Mouse (Mus musculus) right cerebral cortex, postnatal 4 days (tissue): ENCODE results near the gene Arl5a.

Experiments used
- DNase-seq: peaks from one replicate; pipeline ENCODE4 v3.0.0-alpha.2; 2022

Arl5a gene

GRCm38 (mm10) chr2:52422871-52423610 lies 1.7 kb downstream of the Arl5a start:
- no peak for DNase-seq

- DNase-seq: no peak
Measured at GRCm38 (mm10) chr2:52421197-52421596, 3.5 kb downstream of the Arl5a start.

GRCm38 (mm10) chr2:52420001-52420710 lies 4.5 kb downstream of the Arl5a start:
- no peak for DNase-seq

GRCm38 (mm10) chr2:52419295-52419694 lies 5.4 kb downstream of the Arl5a start:
- no peak for DNase-seq

GRCm38 (mm10) chr2:52412524-52413037 lies 12.1 kb downstream of the Arl5a start:
- DNase-seq: no peak

- DNase-seq: no peak
Measured at GRCm38 (mm10) chr2:52406480-52406879, 18.2 kb downstream of the Arl5a start.

- DNase-seq: no peak
Measured at GRCm38 (mm10) chr2:52405238-52405637, 19.5 kb downstream of the Arl5a start.

GRCm38 (mm10) chr2:52394529-52394928 lies 30.2 kb downstream of the Arl5a start:
- DNase-seq: no peak

GRCm38 (mm10) chr2:52390415-52390975 lies 34.2 kb downstream of the Arl5a start:
- DNase-seq: no peak

- no peak for DNase-seq
Measured at GRCm38 (mm10) chr2:52389975-52390374, 34.7 kb downstream of the Arl5a start.

- no peak for DNase-seq
Measured at GRCm38 (mm10) chr2:52386451-52386850, 38.2 kb downstream of the Arl5a start.

- DNase-seq: no peak
Measured at GRCm38 (mm10) chr2:52386037-52386436, 38.7 kb downstream of the Arl5a start.

- DNase-seq: no peak
Measured at GRCm38 (mm10) chr2:52378848-52379261, 45.8 kb downstream of the Arl5a start.

GRCm38 (mm10) chr2:52378448-52378804 lies 46.3 kb downstream of the Arl5a start, which contains the start of gene Neb:
TSS of gene Neb (minus strand) at chr2:52378474.
- DNase-seq: no peak

- DNase-seq: no peak
Measured at GRCm38 (mm10) chr2:52377706-52378447, 46.8 kb downstream of the Arl5a start.

GRCm38 (mm10) chr2:52374706-52375105 lies 50.0 kb downstream of the Arl5a start:
- no peak for DNase-seq

GRCm38 (mm10) chr2:52372480-52372879 lies 52.2 kb downstream of the Arl5a start:
- DNase-seq: no peak

- no peak for DNase-seq
Measured at GRCm38 (mm10) chr2:52372080-52372479, 52.6 kb downstream of the Arl5a start.

- DNase-seq: no peak
Measured at GRCm38 (mm10) chr2:52371066-52371465, 53.6 kb downstream of the Arl5a start.

GRCm38 (mm10) chr2:52369622-52370021 lies 55.1 kb downstream of the Arl5a start:
- no peak for DNase-seq

- no peak for DNase-seq
Measured at GRCm38 (mm10) chr2:52367665-52368064, 57.0 kb downstream of the Arl5a start.

GRCm38 (mm10) chr2:52367248-52367647 lies 57.5 kb downstream of the Arl5a start:
- no peak for DNase-seq

GRCm38 (mm10) chr2:52361086-52361485 lies 63.6 kb downstream of the Arl5a start:
- no peak for DNase-seq
